Mouse (Mus musculus) MEL (cell line): ENCODE measurements around the gene Galnt14. TPM values are rescaled to one million over a fixed set of nuclear protein-coding genes. Genes with fewer than 3 reads are reported as not detected.

ENCODE experiments used
- DNase-seq: peaks from one replicate; pipeline ENCODE4 v3.0.0; 2011; ENCODE audit warnings: low read depth, low spot score
- H3K27ac ChIP-seq: 2 replicates; pipeline ENCODE4 v1.5.1; 2012; ENCODE audit warnings: low read depth, mild to moderate bottlenecking, control low read depth, low read length, moderate library complexity; ENCODE audit not compliant: control insufficient read depth
- H3K27me3 ChIP-seq, 2 experiments: fragments of 150-350 bp in 1 of 2; sonication (generic) in 1 of 2; 2 replicates each; pipeline ENCODE4 v1.6.1; 2012; ENCODE audit warnings: low read length in 2 of 2, mild to moderate bottlenecking in 2 of 2, improper control_type of control experiment in 1 of 2, moderate library complexity in 1 of 2; ENCODE audit not compliant: insufficient read depth in 2 of 2, control insufficient read depth in 1 of 2
- H3K36me3 ChIP-seq, 2 experiments: 2 replicates each; pipeline ENCODE4 v1.6.1; 2012 to 2014; ENCODE audit warnings: low read length in 2 of 2, improper control_type of control experiment in 1 of 2, inconsistent platforms in 1 of 2, mild to moderate bottlenecking in 1 of 2; ENCODE audit not compliant: insufficient read depth in 2 of 2, control insufficient read depth in 1 of 2
- H3K4me1 ChIP-seq, 2 experiments: fragments of 150-350 bp in 1 of 2; sonication (generic) in 1 of 2; 2 replicates each; pipeline ENCODE4 v1.6.1; 2012; ENCODE audit warnings: low read length in 2 of 2, improper control_type of control experiment in 1 of 2, mild to moderate bottlenecking in 1 of 2; ENCODE audit not compliant: insufficient read depth in 2 of 2, control insufficient read depth in 1 of 2
- H3K4me3 ChIP-seq, 2 experiments: fragments of 150-350 bp in 1 of 2; sonication (generic) in 1 of 2; 2 replicates each; pipeline ENCODE4 v1.5.1; 2012; ENCODE audit warnings: low read depth in 2 of 2, low read length in 2 of 2, mild to moderate bottlenecking in 2 of 2, moderate library complexity in 2 of 2, control low read depth in 1 of 2, improper control_type of control experiment in 1 of 2; ENCODE audit not compliant: control insufficient read depth in 1 of 2, insufficient read depth in 1 of 2
- H3K79me2 ChIP-seq: 2 replicates; pipeline ENCODE4 v1.6.1; 2012; ENCODE audit warnings: mild to moderate bottlenecking, low read length, moderate library complexity; ENCODE audit not compliant: control insufficient read depth, poor library complexity, insufficient read depth
- H3K9ac ChIP-seq: 2 replicates; pipeline ENCODE4 v1.6.1; 2012; ENCODE audit warnings: low read depth, mild to moderate bottlenecking, control low read depth, low read length, moderate library complexity; ENCODE audit not compliant: control insufficient read depth, poor library complexity, severe bottlenecking
- H3K9me3 ChIP-seq: fragments of 150-350 bp; sonication (generic); replicated peaks from 2 replicates; pipeline ENCODE4 v1.6.1; 2012; ENCODE audit warnings: mild to moderate bottlenecking, low read length, improper control_type of control experiment, moderate library complexity; ENCODE audit not compliant: insufficient read depth
- E2F4 ChIP-seq: IDR thresholded peaks from 2 replicates; pipeline ENCODE4 v1.6.1; 2011; ENCODE audit warnings: low read depth, low read length, improper control_type of control experiment, borderline replicate concordance
- EP300 ChIP-seq, 2 experiments: IDR thresholded peaks; 2 replicates each; pipeline ENCODE4 v1.6.1; 2011; ENCODE audit warnings: improper control_type of control experiment in 2 of 2, low read length in 2 of 2, low read depth in 1 of 2, mild to moderate bottlenecking in 1 of 2
- GABPA ChIP-seq: IDR thresholded peaks from 2 replicates; pipeline ENCODE4 v1.6.1; 2012; ENCODE audit warnings: low read depth, mild to moderate bottlenecking, inconsistent platforms, low read length, improper control_type of control experiment, moderate library complexity
- GATA1 ChIP-seq: IDR thresholded peaks from 2 replicates; pipeline ENCODE4 v1.6.1; 2011; ENCODE audit warnings: low read depth, low read length, improper control_type of control experiment
- JUND ChIP-seq: IDR thresholded peaks from 2 replicates; pipeline ENCODE4 v1.6.1; 2011; ENCODE audit warnings: low read depth, mild to moderate bottlenecking, improper control_type of control experiment, low read length
- KAT2A ChIP-seq: conservative IDR thresholded peaks from 2 replicates; pipeline ENCODE4 v1.6.1; 2012; ENCODE audit warnings: low read depth, low read length, improper control_type of control experiment, inconsistent platforms
- MAFK ChIP-seq: IDR thresholded peaks from 2 replicates; pipeline ENCODE4 v1.6.1; 2011; ENCODE audit warnings: low read depth, mild to moderate bottlenecking, low read length, improper control_type of control experiment, borderline replicate concordance
- MAX ChIP-seq: IDR thresholded peaks from 2 replicates; pipeline ENCODE4 v1.6.1; 2011; ENCODE audit warnings: low read length, improper control_type of control experiment
- MAZ ChIP-seq: IDR thresholded peaks from 2 replicates; pipeline ENCODE4 v1.6.1; 2012; ENCODE audit warnings: low read depth, mild to moderate bottlenecking, inconsistent platforms, low read length, improper control_type of control experiment
- MYB ChIP-seq: IDR thresholded peaks from 2 replicates; pipeline ENCODE4 v1.6.1; 2011; ENCODE audit warnings: mild to moderate bottlenecking, low read depth, low read length, improper control_type of control experiment
- MYC ChIP-seq: IDR thresholded peaks from 2 replicates; pipeline ENCODE4 v1.6.1; 2011; ENCODE audit warnings: low read depth, mild to moderate bottlenecking, low read length, improper control_type of control experiment, moderate library complexity
- NRF1 ChIP-seq: IDR thresholded peaks from 2 replicates; pipeline ENCODE4 v1.6.1; 2014; ENCODE audit warnings: low read depth, mild to moderate bottlenecking, inconsistent platforms, low read length, improper control_type of control experiment, moderate library complexity; ENCODE audit not compliant: poor library complexity, insufficient read depth, severe bottlenecking
- POLR2A ChIP-seq, 2 experiments: IDR thresholded peaks; 2 replicates each; pipeline ENCODE4 v1.6.1; 2011 to 2012; ENCODE audit warnings: low read length in 2 of 2, mild to moderate bottlenecking in 2 of 2, control low read depth in 1 of 2, improper control_type of control experiment in 1 of 2, low read depth in 1 of 2, moderate library complexity in 1 of 2; ENCODE audit not compliant: control insufficient read depth in 1 of 2, insufficient read depth in 1 of 2, poor library complexity in 1 of 2
- POLR2AphosphoS2 ChIP-seq: IDR thresholded peaks from 2 replicates; pipeline ENCODE4 v1.6.1; 2011; ENCODE audit warnings: low read length, improper control_type of control experiment
- POLR2AphosphoS5 ChIP-seq: IDR thresholded peaks from 2 replicates; pipeline ENCODE4 v1.6.1; 2012; ENCODE audit warnings: low read depth, borderline replicate concordance, mild to moderate bottlenecking, inconsistent platforms, low read length, moderate library complexity, mixed read lengths
- RCOR1 ChIP-seq: IDR thresholded peaks from 2 replicates; pipeline ENCODE4 v1.6.1; 2012; ENCODE audit warnings: low read depth, mild to moderate bottlenecking, inconsistent platforms, low read length, improper control_type of control experiment
- SMC3 ChIP-seq: IDR thresholded peaks from 2 replicates; pipeline ENCODE4 v1.6.1; 2011; ENCODE audit warnings: low read depth, low read length, improper control_type of control experiment
- TAL1 ChIP-seq: IDR thresholded peaks from 2 replicates; pipeline ENCODE4 v1.6.1; 2012; ENCODE audit warnings: mild to moderate bottlenecking, inconsistent platforms, low read length, moderate library complexity, mixed read lengths
- TBP ChIP-seq: IDR thresholded peaks from 2 replicates; pipeline ENCODE4 v1.8.0; 2011; ENCODE audit warnings: low read depth, low read length, improper control_type of control experiment
- USF1 ChIP-seq: IDR thresholded peaks from 2 replicates; pipeline ENCODE4 v1.6.1; 2014; ENCODE audit warnings: low read depth, mild to moderate bottlenecking, inconsistent platforms, low read length, improper control_type of control experiment, moderate library complexity
- USF2 ChIP-seq, 2 experiments: IDR thresholded peaks; 2 replicates each; pipeline ENCODE4 v1.6.1; 2011 to 2012; ENCODE audit warnings: improper control_type of control experiment in 2 of 2, low read length in 2 of 2, borderline replicate concordance in 1 of 2, inconsistent platforms in 1 of 2, low read depth in 1 of 2, mild to moderate bottlenecking in 1 of 2; ENCODE audit not compliant: insufficient read depth in 1 of 2
- ZMIZ1 ChIP-seq: IDR thresholded peaks from 2 replicates; pipeline ENCODE4 v1.6.1; 2012; ENCODE audit warnings: low read depth, mild to moderate bottlenecking, inconsistent platforms, low read length, improper control_type of control experiment, moderate library complexity
- polyA plus RNA-seq, 2 experiments: library from polyadenylated mRNA; stranded (reverse) in 1 of 2; unstranded in 1 of 2; fragments of >175 nt in 1 of 2; fragments of >200 nt in 1 of 2; gene quantifications; 2 replicates each; pipeline versions ENCODE4 v1.2.1 to v1.2.4; 2012; ENCODE audit warnings: low replicate concordance in 2 of 2, low read depth in 1 of 2; ENCODE audit not compliant: insufficient read length in 2 of 2, insufficient read depth in 1 of 2, missing spikeins in 1 of 2
- total RNA-seq: library from RNA; depleted of rRNA; stranded (reverse); fragments of 300-350 nt; gene quantifications from 2 replicates; pipeline ENCODE4 v1.2.3, GENCODE M21; 2012

The Galnt14 gene
- total and polyA plus RNA-seq, 3 experiments: not detected

DNA sequence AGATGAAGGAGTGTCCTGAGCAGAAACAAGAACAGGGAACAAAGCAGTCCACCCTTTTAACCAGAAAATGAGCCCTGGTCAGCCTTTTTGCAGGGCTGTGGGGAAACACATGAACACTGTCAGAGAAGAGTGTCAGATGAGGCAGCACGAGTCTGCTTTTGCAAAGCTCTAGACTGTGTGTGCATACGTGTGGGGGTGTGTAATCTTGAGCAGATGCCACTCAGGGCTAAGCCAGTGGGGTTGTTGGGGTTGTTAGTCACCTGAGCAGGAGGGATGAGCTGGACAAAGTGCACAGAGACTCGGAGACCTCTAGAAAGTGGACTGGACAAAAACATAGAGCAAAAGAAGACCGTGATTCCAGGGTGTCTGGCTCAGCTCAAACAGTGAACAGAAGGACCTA lies 150.8 kb downstream of the Galnt14 start:
- H3K36me3 ChIP-seq: no peaks in the 10 kb centered on the region
- H3K27me3 ChIP-seq: no peaks in the 10 kb centered on the region
- no peaks in the 10 kb centered on the region for H3K9me3 ChIP-seq
- H3K27ac ChIP-seq: no peak overlapping the region
- no peak overlapping the region for H3K4me3 ChIP-seq
- H3K9ac ChIP-seq: no peak overlapping the region
- TF ChIP-seq TBP (no peak), E2F4 (no peak), JUND (no peak), POLR2A (IDR thresholded peaks at IDR 0.05; ENCODE audit: control insufficient read depth in 1 of 2, insufficient read depth in 1 of 2, low read depth in 1 of 2, low read length in 2 of 2, poor library complexity in 1 of 2) (no peak)
- no peaks in the 10 kb centered on the region for H3K79me2 ChIP-seq
- no peaks in the 10 kb centered on the region for H3K4me1 ChIP-seq
- DNase-seq: no peak

DNA sequence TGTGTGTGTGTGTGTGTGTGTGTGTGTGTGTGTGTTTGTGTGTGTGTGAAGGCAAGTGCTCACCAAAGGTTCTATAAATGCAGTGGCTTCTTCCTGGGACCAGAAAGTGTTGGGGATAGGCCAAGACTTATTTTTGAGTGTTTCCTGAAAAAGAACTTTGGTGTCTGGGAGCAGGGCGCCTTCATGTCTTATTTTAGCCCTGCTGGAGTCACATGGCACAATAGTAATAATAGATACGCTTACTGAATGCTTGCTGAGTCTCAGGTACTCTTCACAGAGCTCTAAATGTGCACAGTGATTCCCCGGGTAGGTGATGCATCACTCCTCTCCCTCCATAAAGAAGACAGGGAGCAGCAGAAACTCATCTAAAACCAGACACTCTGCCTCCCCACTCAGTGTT lies 153.2 kb downstream of the Galnt14 start:
- H3K4me1 ChIP-seq: no peaks in the 10 kb centered on the region
- TF ChIP-seq EP300 (IDR thresholded peaks at IDR 0.05; ENCODE audit: low read depth in 1 of 2, low read length in 2 of 2) (no peak), KAT2A (no peak), MAZ (no peak), GATA1 (no peak), MYB (no peak), MYC (no peak), MAX (no peak), TAL1 (no peak), USF2 (IDR thresholded peaks at IDR 0.05; ENCODE audit: borderline replicate concordance in 1 of 2, insufficient read depth in 1 of 2, low read depth in 1 of 2, low read length in 2 of 2) (no peak), NRF1 (no peak), USF1 (no peak), ZMIZ1 (no peak), GABPA (no peak), POLR2AphosphoS2 (no peak), SMC3 (no peak), E2F4 (no peak), RCOR1 (no peak), POLR2AphosphoS5 (no peak), MAFK (no peak)
- H3K4me3 ChIP-seq: no peak overlapping the region
- DNase-seq: no peak
- no peaks in the 10 kb centered on the region for H3K79me2 ChIP-seq
- H3K9ac ChIP-seq: no peak overlapping the region
- H3K27ac ChIP-seq: no peak overlapping the region
- H3K9me3 ChIP-seq: no peaks in the 10 kb centered on the region
- no peaks in the 10 kb centered on the region for H3K27me3 ChIP-seq
- H3K36me3 ChIP-seq: no peaks in the 10 kb centered on the region
